Mouse (Mus musculus) embryonic fibroblast, embryonic 13.5 days (primary cell): Measurements from ENCODE around the gene Dapk1. TPM values are rescaled to one million over a fixed set of nuclear protein-coding genes. Genes with fewer than 3 reads are reported as not detected.

Experiments used
- H3K27ac ChIP-seq: 2 replicates; pipeline ENCODE4 v1.5.1; 2012; ENCODE audit warnings: low read length, control low read depth, inconsistent platforms; ENCODE audit not compliant: insufficient read depth
- H3K4me1 ChIP-seq: 2 replicates; pipeline ENCODE4 v1.6.1; 2011; ENCODE audit warnings: low read length; ENCODE audit not compliant: control insufficient read depth, insufficient read depth
- H3K4me3 ChIP-seq: 2 replicates; pipeline ENCODE4 v1.5.1; 2011; ENCODE audit warnings: mild to moderate bottlenecking, control low read depth, low read length; ENCODE audit not compliant: insufficient read depth
- CTCF ChIP-seq: IDR thresholded peaks from 2 replicates; pipeline ENCODE4 v1.5.1; 2011; ENCODE audit warnings: mild to moderate bottlenecking, control low read depth, low read length, moderate library complexity, borderline replicate concordance; ENCODE audit not compliant: insufficient read depth
- POLR2A ChIP-seq: IDR thresholded peaks from 2 replicates; pipeline ENCODE4 v1.6.1; 2011; ENCODE audit warnings: low read depth, mild to moderate bottlenecking, control low read depth, low read length, moderate library complexity
- polyA plus RNA-seq: library from polyadenylated mRNA; stranded (reverse); fragments of >200 nt; gene quantifications from 2 replicates; pipeline ENCODE4 v1.2.4, GENCODE M21; 2011; ENCODE audit warnings: low read depth; ENCODE audit not compliant: missing spikeins, insufficient read length

The Dapk1 gene
- polyA plus RNA-seq, 1 experiment = 27.6 TPM

DNA sequence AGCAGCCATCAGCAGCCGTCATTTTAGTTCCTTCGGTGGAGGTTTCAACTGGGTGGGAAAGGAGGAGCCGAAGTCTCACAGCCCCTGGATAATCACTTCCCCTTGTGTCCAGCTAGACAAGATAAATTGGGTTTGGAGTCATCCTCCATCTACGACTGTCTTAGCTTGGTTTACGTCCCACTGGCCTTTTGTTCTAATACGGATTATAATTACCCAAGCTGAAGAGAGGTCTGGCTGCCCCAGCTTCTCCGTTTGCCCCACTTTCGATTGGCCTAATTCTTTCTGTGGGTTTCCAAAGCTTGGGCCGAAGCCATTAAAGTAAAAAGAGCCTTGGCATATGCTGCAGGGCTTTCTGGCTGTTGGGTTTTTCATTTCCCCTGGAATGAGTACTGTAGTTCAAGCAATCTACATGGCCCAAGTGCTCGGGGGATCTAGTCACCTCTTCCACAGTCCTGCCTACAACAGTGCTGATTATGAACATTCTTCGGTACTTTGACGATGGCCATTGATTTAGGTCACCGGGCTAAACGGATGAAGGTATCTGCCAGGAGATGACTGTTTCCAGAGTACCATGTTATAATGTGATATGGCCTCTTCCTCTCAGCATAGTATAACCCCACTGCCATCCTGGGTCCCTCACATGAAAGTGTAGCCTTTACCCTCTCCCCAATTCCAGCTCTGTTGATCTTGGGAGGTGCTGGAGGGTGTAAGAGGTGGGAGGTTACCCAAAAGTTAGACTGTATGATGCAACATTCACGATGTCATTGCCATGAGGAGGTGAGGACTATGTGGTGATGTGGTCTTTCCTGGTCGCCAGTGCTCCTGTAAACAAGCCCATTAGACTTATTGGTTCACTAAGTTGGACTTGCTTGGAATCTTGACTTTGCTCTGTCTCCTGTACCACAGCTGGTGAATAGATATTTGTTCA, 106.1 kb downstream of the Dapk1 start:
- Histone ChIP-seq H3K27ac (no peak overlapping the region), H3K4me1 (no peaks in the 10 kb centered on the region), H3K4me3 (no peak overlapping the region)
- TF ChIP-seq POLR2A = no peak
- TF ChIP-seq CTCF = no peak

DNA sequence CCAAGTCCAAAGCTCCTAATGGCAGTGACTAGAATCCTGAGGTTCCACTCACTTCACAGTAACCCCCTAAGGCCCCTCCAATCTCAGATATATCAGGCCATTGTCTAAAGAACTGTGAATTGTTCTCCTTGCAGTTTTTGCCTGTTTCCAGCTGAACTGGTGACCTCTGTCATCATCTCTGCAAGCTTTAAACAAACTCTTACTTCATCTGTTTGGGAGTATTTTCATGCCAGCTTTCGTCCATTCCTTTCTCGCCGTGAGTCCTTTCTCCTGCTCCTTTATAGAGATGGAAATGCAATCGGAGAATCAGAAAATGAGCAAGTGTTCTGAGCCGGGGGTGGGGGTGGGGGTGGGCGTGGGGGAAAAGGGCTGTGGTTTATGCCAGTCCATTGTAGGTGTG, 107.4 kb downstream of the Dapk1 start:
- Histone ChIP-seq H3K27ac (no peak overlapping the region), H3K4me1 (no peaks in the 10 kb centered on the region)
- TF ChIP-seq POLR2A = no peak
- TF ChIP-seq CTCF = no peak

DNA sequence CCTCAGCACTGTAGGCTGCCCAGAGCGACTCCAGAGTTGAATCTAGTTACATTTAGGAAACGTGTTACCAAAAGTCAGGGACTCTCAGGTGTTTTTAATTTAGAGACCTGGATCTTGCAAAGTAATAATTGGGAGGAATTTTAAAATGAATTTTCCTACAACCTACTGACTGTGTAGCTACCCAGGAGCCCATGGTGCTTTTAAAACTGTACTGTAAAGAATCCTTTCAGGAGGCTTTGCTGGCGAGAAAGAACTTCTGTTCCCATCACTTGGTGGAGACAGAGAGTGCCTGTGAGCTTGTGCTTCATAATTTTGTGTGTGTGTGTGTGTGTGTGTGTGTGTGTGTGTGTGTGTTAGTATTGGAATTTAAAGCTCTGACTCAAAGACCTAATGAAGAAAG, 109.2 kb downstream of the Dapk1 start:
- H3K4me1 ChIP-seq = no peaks in the 10 kb centered on the region
- H3K4me3 ChIP-seq = no peak overlapping the region
- TF ChIP-seq POLR2A = no peak
- no peak for TF ChIP-seq CTCF
- no peak overlapping the region for H3K27ac ChIP-seq

More for the DNA sequence above, 107.4 kb downstream of the Dapk1 start:
- H3K4me3 ChIP-seq = no peak overlapping the region

- no peaks in the 10 kb centered on the region for H3K4me1 ChIP-seq
- H3K4me3 ChIP-seq = no peak overlapping the region
- H3K27ac ChIP-seq = no peak overlapping the region
- no peak for TF ChIP-seq CTCF
These were observed 111.8 kb downstream of the Dapk1 start for GRCm38 (mm10) chr13:60713537-60713936.

DNA sequence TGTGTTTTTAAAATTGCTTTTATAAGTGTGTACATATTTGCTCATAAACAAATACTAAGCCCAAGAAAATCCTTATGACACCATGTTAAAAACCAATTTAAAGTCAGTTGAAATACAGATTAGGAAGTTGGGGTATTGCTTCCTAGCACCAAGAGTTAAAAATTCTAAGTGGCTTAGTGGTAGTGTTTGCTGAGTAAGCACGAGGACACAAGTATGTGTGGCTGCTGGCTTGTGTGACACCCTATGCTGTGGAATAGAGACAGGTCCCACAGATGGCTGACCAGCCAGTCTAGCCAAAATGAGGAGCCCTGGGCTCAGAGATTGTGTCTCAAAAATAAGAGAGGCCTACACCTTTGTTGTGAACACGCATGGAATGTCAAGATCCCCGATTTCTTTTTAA, 114.4 kb downstream of the Dapk1 start:
- TF ChIP-seq POLR2A = no peak
- no peak for TF ChIP-seq CTCF
- Histone ChIP-seq H3K4me3 (no peak overlapping the region), H3K4me1 (no peaks in the 10 kb centered on the region), H3K27ac (no peak overlapping the region)

- H3K4me3 ChIP-seq = no peak overlapping the region
- TF ChIP-seq CTCF = no peak
- no peak for TF ChIP-seq POLR2A
- H3K4me1 ChIP-seq = no peaks in the 10 kb centered on the region
- no peak overlapping the region for H3K27ac ChIP-seq
These were observed 115.7 kb downstream of the Dapk1 start for GRCm38 (mm10) chr13:60717421-60717820.

GRCm38 (mm10) chr13:60719581-60719980, 117.8 kb downstream of the Dapk1 start:
- H3K27ac ChIP-seq = no peak overlapping the region
- no peaks in the 10 kb centered on the region for H3K4me1 ChIP-seq
- TF ChIP-seq CTCF (no peak), POLR2A (no peak)
- no peak overlapping the region for H3K4me3 ChIP-seq

DNA sequence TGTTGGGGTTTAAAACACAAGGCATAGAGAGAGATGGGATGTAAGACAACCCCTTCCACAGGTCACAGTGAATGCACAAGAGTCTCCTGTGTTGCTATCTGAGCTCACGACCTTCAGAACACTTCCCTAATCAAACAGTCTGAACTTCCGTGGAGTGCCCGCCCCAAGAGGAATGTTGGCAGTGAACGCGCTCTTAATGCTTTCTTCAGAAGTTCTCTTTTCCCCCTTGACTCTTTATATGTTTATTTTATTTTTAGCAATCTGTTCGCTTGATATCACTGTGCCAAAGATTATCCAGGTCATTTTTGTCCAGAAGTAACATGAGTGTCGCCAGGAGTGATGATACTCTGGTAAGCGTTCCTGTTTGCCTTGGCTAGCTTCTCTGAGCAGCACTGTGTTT, 121.0 kb downstream of the Dapk1 start:
- TF ChIP-seq CTCF = no peak
- no peak for TF ChIP-seq POLR2A
- Histone ChIP-seq H3K4me1 (no peaks in the 10 kb centered on the region), H3K4me3 (no peak overlapping the region), H3K27ac (no peak overlapping the region)

GRCm38 (mm10) chr13:60728276-60729054, 126.7 kb downstream of the Dapk1 start:
- H3K4me3 ChIP-seq = no peak overlapping the region
- no peak for TF ChIP-seq CTCF
- no peak for TF ChIP-seq POLR2A
- no peaks in the 10 kb centered on the region for H3K4me1 ChIP-seq
- H3K27ac ChIP-seq = no peak overlapping the region

GRCm38 (mm10) chr13:60729055-60729402, 127.3 kb downstream of the Dapk1 start:
- H3K27ac ChIP-seq = no peak overlapping the region
- no peak overlapping the region for H3K4me3 ChIP-seq
- H3K4me1 ChIP-seq = no peaks in the 10 kb centered on the region
- no peak for TF ChIP-seq CTCF
- TF ChIP-seq POLR2A = no peak
